Mouse (Mus musculus) kidney, embryonic 16.5 days (tissue): ENCODE results near the gene Rundc1. TPM values are rescaled to one million over a fixed set of nuclear protein-coding genes. Genes with fewer than 3 reads are reported as not detected.
"Not testable (repeated sequence)": the region's sequence is repeated elsewhere in the genome, so short reads cannot be mapped to it uniquely, and the experiment has no call there.

ENCODE experiments used
- ATAC-seq: fragments of 200-750 bp; cut with Nextera tagmentation; 2 replicates; pipeline ENCODE4 v1.8.0; 2017; ENCODE audit warnings: moderate TSS enrichment; ENCODE audit not compliant: low FRiP score, low TSS enrichment
- H3K27ac ChIP-seq: fragments of 300-500 bp; sonication (generic); 2 replicates; pipeline ENCODE4 v1.5.1; 2014; ENCODE audit warnings: low read length
- H3K27me3 ChIP-seq: fragments of 300-500 bp; sonication (generic); 2 replicates; pipeline ENCODE4 v1.6.1; 2014; ENCODE audit warnings: low read length, control low read depth, mixed read lengths; ENCODE audit not compliant: insufficient read depth
- H3K36me3 ChIP-seq: fragments of 300-500 bp; sonication (generic); 2 replicates; pipeline ENCODE4 v1.6.1; 2014; ENCODE audit warnings: low read length, control low read depth, mixed read lengths; ENCODE audit not compliant: insufficient read depth
- H3K4me1 ChIP-seq: fragments of 300-500 bp; sonication (generic); 2 replicates; pipeline ENCODE4 v1.6.1; 2014; ENCODE audit warnings: low read length, control low read depth, mixed read lengths; ENCODE audit not compliant: insufficient read depth
- H3K4me2 ChIP-seq: fragments of 300-500 bp; sonication (generic); replicated peaks from 2 replicates; pipeline ENCODE4 v1.6.1; 2014; ENCODE audit warnings: low read depth, low read length
- H3K4me3 ChIP-seq: fragments of 300-500 bp; sonication (generic); 2 replicates; pipeline ENCODE4 v1.5.1; 2014; ENCODE audit warnings: mild to moderate bottlenecking, low read length
- H3K9ac ChIP-seq: fragments of 300-500 bp; sonication (generic); replicated peaks from 2 replicates; pipeline ENCODE4 v1.6.1; 2014; ENCODE audit warnings: low read length
- H3K9me3 ChIP-seq: fragments of 300-500 bp; sonication (generic); 2 replicates; pipeline ENCODE4 v1.6.1; 2016; ENCODE audit warnings: low read length, control low read depth
- WGBS: fragments of 180-500 bp; shearing (Covaris S2); extraction: QIAGEN DNeasy Blood & Tissue Kit; methylation state at CpG from one replicate; pipeline ENCODE4 v1.1.7; 2014; 5-methylcytosine and 5-hydroxymethylcytosine counted together
- polyA plus RNA-seq: library from polyadenylated mRNA; unstranded; fragments of >200 nt; fragmentation: Nextera tagmentation; extraction: Ambion mirVana; gene quantifications from 2 replicates; pipeline ENCODE4 v1.2.1, GENCODE M21; 2015

The Rundc1 gene
- polyA plus RNA-seq, 1 experiment from 2014 or later = 23.8 TPM

GRCm38 (mm10) chr11:101470206-101470605 is 45.3 kb downstream of the Rundc1 start:
- Histone ChIP-seq H3K9ac (0 out of 2 replicates have a peak overlapping the region, but pooled peaks have one; percentile 8), H3K36me3 (0 out of 2 replicates have a peak, but pooled peaks cover 2% of the 10 kb centered on the region), H3K27me3 (no peaks in the 10 kb centered on the region), H3K9me3 (no peaks in the 10 kb centered on the region), H3K4me2 (no peak overlapping the region), H3K4me1 (peaks cover 27% of the 10 kb centered on the region), H3K27ac (no peak overlapping the region), H3K4me3 (no peak overlapping the region)
- 55% methylated on average over 7 of the region's 7 CpGs for WGBS
- ATAC-seq = no peak

- H3K4me1 ChIP-seq = peaks cover 21% of the 10 kb centered on the region
- H3K36me3 ChIP-seq = 0 out of 2 replicates have a peak, but pooled peaks cover 2% of the 10 kb centered on the region
- 0 out of 2 replicates have a peak overlapping the region, but pooled peaks have one; percentile 22 for H3K9ac ChIP-seq
- no peak for ATAC-seq
- no peak overlapping the region for H3K4me2 ChIP-seq
- WGBS = 38% methylated on average over 3 of the region's 3 CpGs
- H3K4me3 ChIP-seq = no peak overlapping the region
- no peaks in the 10 kb centered on the region for H3K27me3 ChIP-seq
- no peaks in the 10 kb centered on the region for H3K9me3 ChIP-seq
- no peak overlapping the region for H3K27ac ChIP-seq
These were observed 47.0 kb downstream of the Rundc1 start for GRCm38 (mm10) chr11:101471926-101472325.

- Histone ChIP-seq H3K9me3 (no peaks in the 10 kb centered on the region), H3K27me3 (no peaks in the 10 kb centered on the region), H3K4me1 (peaks cover 17% of the 10 kb centered on the region), H3K9ac (no peak overlapping the region), H3K27ac (no peak overlapping the region), H3K36me3 (0 out of 2 replicates have a peak, but pooled peaks cover 2% of the 10 kb centered on the region), H3K4me2 (no peak overlapping the region), H3K4me3 (no peak overlapping the region)
- ATAC-seq = no peak
- WGBS = 28% methylated on average over 7 of the region's 7 CpGs
These were observed 47.5 kb downstream of the Rundc1 start for GRCm38 (mm10) chr11:101472336-101472735.

GRCm38 (mm10) chr11:101473686-101474085 is 48.8 kb downstream of the Rundc1 start:
- not testable (repeated sequence) for H3K9me3 ChIP-seq, H3K4me2 ChIP-seq, H3K9ac ChIP-seq, H3K36me3 ChIP-seq, H3K27ac ChIP-seq, H3K4me3 ChIP-seq, H3K27me3 ChIP-seq, ATAC-seq
- 79% methylated on average over 1 of the region's 1 CpGs for WGBS
- peaks cover 12% of the 10 kb centered on the region for H3K4me1 ChIP-seq

GRCm38 (mm10) chr11:101474298-101474697 is 49.4 kb downstream of the Rundc1 start:
- Histone ChIP-seq H3K9me3 (no peaks in the 10 kb centered on the region), H3K4me2 (no peak overlapping the region), H3K4me1 (0 out of 2 replicates have a peak, but pooled peaks cover 10% of the 10 kb centered on the region), H3K36me3 (0 out of 2 replicates have a peak, but pooled peaks cover 2% of the 10 kb centered on the region), H3K27me3 (no peaks in the 10 kb centered on the region), H3K4me3 (no peak overlapping the region), H3K9ac (no peak overlapping the region), H3K27ac (no peak overlapping the region)
- WGBS = 67% methylated on average over 5 of the region's 5 CpGs
- ATAC-seq = no peak

DNA sequence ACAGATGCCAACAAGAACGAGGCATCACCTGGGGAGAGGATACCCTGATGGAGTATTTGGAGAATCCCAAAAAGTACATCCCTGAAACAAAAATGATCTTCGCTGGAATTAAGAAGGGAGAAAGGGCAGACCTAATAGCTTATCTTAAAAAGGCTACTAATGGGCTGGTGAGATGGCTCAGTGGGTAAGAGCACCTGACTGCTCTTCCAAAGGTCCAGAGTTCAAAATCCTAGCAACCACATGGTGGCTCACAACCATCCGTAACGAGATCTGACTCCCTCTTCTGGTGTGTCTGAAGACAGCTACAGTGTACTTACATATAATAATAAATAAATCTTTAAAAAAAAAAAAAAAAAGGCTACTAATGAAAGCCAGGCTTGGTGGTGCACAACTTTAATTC is 51.5 kb downstream of the Rundc1 start:
- not testable (repeated sequence) for H3K4me2 ChIP-seq, H3K27ac ChIP-seq, H3K36me3 ChIP-seq, ATAC-seq, H3K27me3 ChIP-seq, H3K9ac ChIP-seq, H3K9me3 ChIP-seq, H3K4me3 ChIP-seq, H3K4me1 ChIP-seq
- 92% methylated on average over 4 of the region's 4 CpGs for WGBS

DNA sequence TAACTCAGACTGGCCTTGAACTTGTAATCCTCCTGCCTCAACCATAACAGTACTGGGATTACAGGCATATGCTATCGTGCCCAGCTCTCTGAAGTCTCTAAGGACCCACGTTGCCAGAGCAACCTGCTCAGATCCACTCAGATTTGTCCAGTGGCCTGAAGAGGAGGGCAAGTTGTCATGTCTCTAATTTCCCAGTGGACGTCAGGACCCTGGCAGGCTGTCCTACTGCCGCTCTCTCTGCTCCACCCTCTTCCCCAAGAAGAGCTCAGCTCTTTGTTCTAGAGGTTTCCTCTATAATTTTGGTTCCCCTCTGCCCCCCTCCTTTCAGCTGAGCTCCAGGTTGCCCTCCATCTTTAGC is 52.3 kb downstream of the Rundc1 start:
- Histone ChIP-seq H3K9me3 (no peaks in the 10 kb centered on the region), H3K4me2 (no peak overlapping the region), H3K9ac (no peak overlapping the region), H3K27me3 (no peaks in the 10 kb centered on the region), H3K4me3 (no peak overlapping the region), H3K27ac (no peak overlapping the region), H3K4me1 (0 out of 2 replicates have a peak, but pooled peaks cover 4% of the 10 kb centered on the region), H3K36me3 (no peaks in the 10 kb centered on the region)
- ATAC-seq = no peak
- 44% methylated on average over 4 of the region's 4 CpGs for WGBS

GRCm38 (mm10) chr11:101477552-101478211 is 52.8 kb downstream of the Rundc1 start:
- no peak for ATAC-seq

DNA sequence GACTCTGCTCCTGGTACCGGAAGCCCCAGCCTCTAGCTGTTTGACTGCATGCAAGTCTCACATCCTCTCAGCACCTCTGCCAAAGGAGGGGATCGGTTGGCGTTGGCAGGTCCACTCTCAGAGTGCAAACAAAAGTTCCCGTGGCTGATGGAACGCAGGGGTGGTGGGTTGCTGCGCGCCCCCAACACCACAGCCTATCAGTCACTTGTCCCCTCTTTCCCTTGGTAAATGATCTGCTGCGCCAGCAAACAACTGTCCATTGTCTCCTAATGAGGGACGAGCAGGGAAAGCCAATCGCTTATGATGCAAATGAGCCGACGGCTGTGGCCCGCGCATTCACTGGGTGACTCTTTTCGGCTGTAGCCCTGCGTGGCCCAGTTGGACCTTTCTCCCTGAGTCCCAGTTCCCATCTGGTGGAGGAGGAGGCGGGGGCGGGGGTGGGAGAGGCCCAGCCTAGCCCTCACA is 54.3 kb downstream of the Rundc1 start:
- H3K4me2 ChIP-seq = peak overlapping the region; percentile 38
- no peaks in the 10 kb centered on the region for H3K27me3 ChIP-seq
- H3K36me3 ChIP-seq = no peaks in the 10 kb centered on the region
- H3K27ac ChIP-seq = no peak overlapping the region
- H3K4me1 ChIP-seq = 0 out of 2 replicates have a peak, but pooled peaks cover 3% of the 10 kb centered on the region
- no peak for ATAC-seq
- WGBS = 6% methylated on average over 18 of the region's 18 CpGs
- H3K4me3 ChIP-seq = peak overlapping the region; percentile 4; the same call in 1 of the 2 replicates
- peak overlapping the region; percentile 39; the same call in 1 of the 2 replicates for H3K9ac ChIP-seq
- no peaks in the 10 kb centered on the region for H3K9me3 ChIP-seq

More at GRCm38 (mm10) chr11:101477552-101478211, 52.8 kb downstream of the Rundc1 start:
- H3K36me3 ChIP-seq = no peaks in the 10 kb centered on the region
- no peak overlapping the region for H3K4me2 ChIP-seq
- no peaks in the 10 kb centered on the region for H3K27me3 ChIP-seq
- H3K4me1 ChIP-seq = 0 out of 2 replicates have a peak, but pooled peaks cover 3% of the 10 kb centered on the region
- WGBS = 76% methylated on average over 10 of the region's 10 CpGs
- H3K4me3 ChIP-seq = no peak overlapping the region
- no peak overlapping the region for H3K27ac ChIP-seq
- no peaks in the 10 kb centered on the region for H3K9me3 ChIP-seq
- no peak overlapping the region for H3K9ac ChIP-seq

- H3K9ac ChIP-seq = no peak overlapping the region
- H3K4me1 ChIP-seq = 0 out of 2 replicates have a peak, but pooled peaks cover 3% of the 10 kb centered on the region
- H3K4me3 ChIP-seq = no peak overlapping the region
- H3K9me3 ChIP-seq = no peaks in the 10 kb centered on the region
- ATAC-seq = no peak
- H3K36me3 ChIP-seq = no peaks in the 10 kb centered on the region
- no peak overlapping the region for H3K27ac ChIP-seq
- 67% methylated on average over 6 of the region's 6 CpGs for WGBS
- no peak overlapping the region for H3K4me2 ChIP-seq
- H3K27me3 ChIP-seq = no peaks in the 10 kb centered on the region
These were observed 56.0 kb downstream of the Rundc1 start for GRCm38 (mm10) chr11:101480912-101481311.
